Mouse (Mus musculus): ENCODE measurements around the gene Nfya. TPM values are rescaled to one million over a fixed set of nuclear protein-coding genes. Genes with fewer than 3 reads are reported as not detected.

Nfya gene
- total RNA-seq (2018; cell fraction: chromatin; rRNA removed) = 100 to 1,000 TPM; 196 to 451 (median 280) TPM
- 10 to 100 TPM; 65.2 to 91.9 (median 77.2) TPM for total RNA-seq (2018; cell fraction: cytosol; rRNA removed)
- total RNA-seq (2018; cell fraction: nucleus; rRNA removed) = 100 to 1,000 TPM; 143 to 267 (median 187) TPM
- polyA plus RNA-seq (2018) = 75.7 to 108 TPM (median 86.8 TPM) in 3 replicates

GRCm38 (mm10) chr17:48409380-48410298 lies at the start of gene Nfya, which contains the start of gene Oard1:
Gene Nfya, minus strand, starts transcription at chr17:48409906.
Gene Oard1, plus strand, starts transcription at chr17:48410014.
- Histone ChIP-seq H3K79me2 (ENCODE audit: inconsistent target) (peaks cover 53% of the 10 kb centered on the region), H3K36me3 (ENCODE audit: inconsistent target) (peaks cover 12% of the 10 kb centered on the region; the same call in 1 of the 2 replicates), H3K27ac (peak within 1 kb of the TSS; percentile 89), H3K4me3 (ENCODE audit: inconsistent target) (peak within 1 kb of the TSS; percentile 90)
- WGBS (ENCODE audit: missing documents) = under 1% methylated on average over 75 of the region's 84 CpGs

DNA sequence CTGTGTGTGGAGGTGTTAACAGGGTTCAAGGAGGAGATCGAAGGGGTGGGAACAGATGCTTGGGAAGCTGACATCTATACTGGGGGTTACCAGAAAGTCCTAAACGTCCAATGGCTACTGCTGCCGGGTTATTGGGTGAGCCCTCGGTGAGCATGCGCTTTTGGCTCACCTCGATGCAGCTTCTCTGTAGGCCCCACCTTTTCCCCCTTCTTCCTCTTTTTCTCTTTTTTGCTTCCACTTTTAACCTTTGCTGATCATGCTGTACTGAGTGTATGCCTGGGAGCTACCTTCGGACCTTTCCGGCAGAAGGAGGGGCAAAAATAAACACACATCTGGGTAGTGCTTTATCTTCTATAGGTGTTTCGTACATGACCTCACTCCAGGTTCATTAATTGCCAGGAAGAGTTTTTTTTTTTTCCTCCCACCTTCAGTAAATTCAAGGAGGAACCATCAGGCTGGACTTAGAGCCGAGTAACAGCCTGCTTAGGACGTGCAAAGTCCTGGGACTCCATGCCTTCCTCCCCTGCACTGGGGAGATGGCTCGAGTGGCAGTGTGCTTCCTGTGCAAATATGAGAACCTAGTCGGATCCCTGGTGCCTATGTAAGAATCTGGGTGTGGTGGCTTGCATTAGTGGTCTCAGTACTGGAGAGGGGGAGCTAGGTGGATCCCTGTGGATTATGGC lies 48.4 kb upstream of the Nfya start:
- H3K4me3 ChIP-seq (ENCODE audit: inconsistent target) = no peak overlapping the region
- H3K27ac ChIP-seq = no peak overlapping the region
- 15% methylated on average over 13 of the region's 13 CpGs for WGBS (ENCODE audit: missing documents)
- H3K79me2 ChIP-seq (ENCODE audit: inconsistent target) = no peaks in the 10 kb centered on the region
- no peaks in the 10 kb centered on the region for H3K36me3 ChIP-seq (ENCODE audit: inconsistent target)

- H3K4me3 ChIP-seq (ENCODE audit: inconsistent target) = no peak overlapping the region
- H3K79me2 ChIP-seq (ENCODE audit: inconsistent target) = no peaks in the 10 kb centered on the region
- 97% methylated on average over 2 of the region's 2 CpGs for WGBS (ENCODE audit: missing documents)
- H3K27ac ChIP-seq = no peak overlapping the region
- H3K36me3 ChIP-seq (ENCODE audit: inconsistent target) = no peaks in the 10 kb centered on the region
Observed at GRCm38 (mm10) chr17:48455955-48456354, 46.2 kb upstream of the Nfya start.

DNA sequence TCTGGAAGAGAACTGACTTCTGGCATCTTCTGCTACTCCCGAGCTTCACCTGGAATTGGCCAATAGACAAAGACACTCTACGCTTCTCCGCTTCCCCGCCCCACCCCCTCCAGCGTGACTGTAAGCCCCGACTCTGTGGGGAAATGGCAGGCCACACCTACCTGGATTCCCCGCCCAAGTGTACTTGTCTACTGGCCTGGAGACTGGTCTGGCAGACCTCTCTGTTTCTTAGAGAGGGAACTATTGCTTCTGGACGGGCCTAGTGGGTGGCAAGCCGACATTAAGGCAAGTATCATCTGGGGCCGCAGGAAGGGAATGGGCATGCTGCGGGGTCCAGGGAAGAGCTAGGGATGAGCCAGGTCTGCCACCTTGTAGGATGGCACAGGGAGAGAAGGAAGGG lies 45.0 kb upstream of the Nfya start, which contains the start of gene Unc5cl:
Gene Unc5cl (plus strand): TSS at position 214 of the 400 bp plus-strand sequence.
- no peak within 1 kb of the TSS for H3K27ac ChIP-seq
- H3K4me3 ChIP-seq (ENCODE audit: inconsistent target) = no peak within 1 kb of the TSS
- no peaks in the 10 kb centered on the region for H3K36me3 ChIP-seq (ENCODE audit: inconsistent target)
- WGBS (ENCODE audit: missing documents) = 77% methylated on average over 10 of the region's 11 CpGs
- H3K79me2 ChIP-seq (ENCODE audit: inconsistent target) = no peaks in the 10 kb centered on the region

GRCm38 (mm10) chr17:48454190-48454589 lies 44.5 kb upstream of the Nfya start:
- WGBS (ENCODE audit: missing documents) = 93% methylated on average over 7 of the region's 7 CpGs
- Histone ChIP-seq H3K27ac (no peak overlapping the region), H3K79me2 (ENCODE audit: inconsistent target) (no peaks in the 10 kb centered on the region), H3K36me3 (ENCODE audit: inconsistent target) (no peaks in the 10 kb centered on the region), H3K4me3 (ENCODE audit: inconsistent target) (no peak overlapping the region)

- Histone ChIP-seq H3K27ac (no peak overlapping the region), H3K79me2 (ENCODE audit: inconsistent target) (no peaks in the 10 kb centered on the region), H3K36me3 (ENCODE audit: inconsistent target) (no peaks in the 10 kb centered on the region), H3K4me3 (ENCODE audit: inconsistent target) (no peak overlapping the region)
- 90% methylated on average over 7 of the region's 7 CpGs for WGBS (ENCODE audit: missing documents)
Observed at GRCm38 (mm10) chr17:48453489-48453888, 43.8 kb upstream of the Nfya start.

DNA sequence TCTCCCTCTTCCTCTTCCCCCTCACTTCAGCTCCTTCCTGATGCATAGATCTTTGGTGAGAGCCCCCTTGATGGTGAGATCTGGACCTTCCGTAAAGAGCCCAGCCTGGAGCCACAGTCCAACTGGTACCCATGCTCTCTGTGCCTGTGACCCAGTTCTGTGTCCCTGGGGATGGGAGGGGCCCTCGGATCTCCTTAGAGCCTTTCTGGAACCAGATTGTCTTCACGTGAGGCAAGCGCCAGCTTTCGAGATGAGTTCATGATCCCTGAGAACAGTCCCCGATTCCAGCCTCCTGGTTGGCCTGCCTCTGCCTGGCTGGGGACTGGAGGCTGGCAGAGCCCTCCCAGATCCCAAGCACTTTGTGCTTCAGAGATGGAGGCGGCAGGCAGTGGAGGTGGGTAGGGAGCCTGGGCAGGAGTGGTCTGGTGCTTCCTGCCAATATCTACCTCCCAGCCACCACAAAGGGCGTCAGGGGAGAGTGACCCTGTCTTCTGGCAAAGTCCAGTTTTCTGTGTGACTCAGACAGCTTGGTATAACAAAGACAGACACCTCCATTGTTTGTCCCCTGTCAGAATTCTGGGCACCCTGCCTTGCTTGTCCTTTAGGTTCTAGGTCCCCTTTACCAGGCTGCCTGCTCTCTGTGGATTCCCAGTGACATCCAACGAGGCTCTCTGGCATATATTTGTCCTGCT lies 42.2 kb upstream of the Nfya start:
- Histone ChIP-seq H3K36me3 (ENCODE audit: inconsistent target) (no peaks in the 10 kb centered on the region), H3K27ac (no peak overlapping the region), H3K79me2 (ENCODE audit: inconsistent target) (no peaks in the 10 kb centered on the region), H3K4me3 (ENCODE audit: inconsistent target) (no peak overlapping the region)
- 88% methylated on average over 9 of the region's 9 CpGs for WGBS (ENCODE audit: missing documents)

DNA sequence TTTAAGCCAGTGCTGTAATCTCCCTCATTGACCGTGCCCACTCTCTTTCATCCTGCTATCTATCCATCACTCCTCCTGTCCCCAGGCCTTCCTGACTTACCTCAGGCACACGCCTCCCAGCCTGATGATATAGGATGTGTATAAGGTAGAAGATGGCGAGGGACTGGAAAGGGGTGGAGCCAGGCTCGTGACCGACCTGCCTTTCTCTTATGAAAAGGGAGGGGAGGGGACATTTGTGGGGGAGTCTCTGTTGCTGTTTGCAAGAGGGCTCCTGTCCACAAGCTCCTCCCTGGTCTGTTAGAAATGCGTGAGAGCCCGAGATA lies 41.6 kb upstream of the Nfya start, which contains the start of gene Tspo2:
Gene Tspo2 (minus strand): TSS at position 170 of the 323 bp plus-strand sequence.
- WGBS (ENCODE audit: missing documents) = 66% methylated on average over 7 of the region's 7 CpGs
- Histone ChIP-seq H3K79me2 (ENCODE audit: inconsistent target) (no peaks in the 10 kb centered on the region), H3K36me3 (ENCODE audit: inconsistent target) (no peaks in the 10 kb centered on the region), H3K4me3 (ENCODE audit: inconsistent target) (no peak within 1 kb of the TSS), H3K27ac (no peak within 1 kb of the TSS)

DNA sequence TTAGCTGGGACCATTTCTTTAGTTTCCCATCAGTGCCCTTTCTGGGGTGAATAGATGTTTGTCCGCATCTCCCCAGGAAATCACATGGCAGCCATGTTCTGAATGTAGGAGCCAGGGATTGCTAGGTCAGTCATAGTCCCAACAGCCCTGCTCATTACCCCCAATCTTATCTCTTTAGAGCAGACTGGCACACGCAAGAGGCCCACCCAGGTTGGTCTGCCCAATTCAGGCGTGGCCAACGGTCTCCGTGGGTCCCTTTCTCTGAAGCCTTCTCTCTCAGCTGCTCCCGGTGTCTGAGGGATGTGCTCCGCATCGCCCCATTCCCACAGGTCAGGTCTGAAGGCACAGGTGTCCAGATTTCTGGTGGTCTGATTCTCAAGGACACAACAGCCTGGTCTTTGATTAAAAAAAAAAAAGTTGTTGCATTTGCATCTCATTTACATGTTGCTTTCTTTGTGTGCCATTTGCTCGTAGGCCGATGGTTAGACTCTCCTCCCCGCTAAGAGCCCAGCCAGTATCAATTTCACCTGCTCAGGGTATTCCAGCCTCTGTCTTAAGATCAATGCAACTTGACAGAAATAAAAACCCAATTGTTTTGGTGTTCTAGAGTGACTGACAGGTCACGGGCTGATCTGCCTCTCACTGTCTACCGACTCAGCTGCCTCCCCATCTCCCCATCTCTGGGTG lies 41.1 kb upstream of the Nfya start:
- Histone ChIP-seq H3K4me3 (ENCODE audit: inconsistent target) (no peak overlapping the region), H3K79me2 (ENCODE audit: inconsistent target) (no peaks in the 10 kb centered on the region), H3K36me3 (ENCODE audit: inconsistent target) (no peaks in the 10 kb centered on the region), H3K27ac (no peak overlapping the region)
- WGBS (ENCODE audit: missing documents) = 88% methylated on average over 13 of the region's 13 CpGs

GRCm38 (mm10) chr17:48447675-48448074 lies 38.0 kb upstream of the Nfya start:
- no peak overlapping the region for H3K4me3 ChIP-seq (ENCODE audit: inconsistent target)
- no peak overlapping the region for H3K27ac ChIP-seq
- no peaks in the 10 kb centered on the region for H3K36me3 ChIP-seq (ENCODE audit: inconsistent target)
- WGBS (ENCODE audit: missing documents) = 57% methylated on average over 8 of the region's 8 CpGs
- H3K79me2 ChIP-seq (ENCODE audit: inconsistent target) = no peaks in the 10 kb centered on the region

GRCm38 (mm10) chr17:48443542-48444145 lies 33.9 kb upstream of the Nfya start:
- Histone ChIP-seq H3K36me3 (ENCODE audit: inconsistent target) (no peaks in the 10 kb centered on the region), H3K79me2 (ENCODE audit: inconsistent target) (no peaks in the 10 kb centered on the region), H3K4me3 (ENCODE audit: inconsistent target) (no peak overlapping the region), H3K27ac (no peak overlapping the region)
- WGBS (ENCODE audit: missing documents) = 93% methylated on average over 16 of the region's 16 CpGs

GRCm38 (mm10) chr17:48442745-48443457 lies 33.2 kb upstream of the Nfya start:
- 78% methylated on average over 7 of the region's 7 CpGs for WGBS (ENCODE audit: missing documents)
- H3K27ac ChIP-seq = no peak overlapping the region
- no peaks in the 10 kb centered on the region for H3K79me2 ChIP-seq (ENCODE audit: inconsistent target)
- no peak overlapping the region for H3K4me3 ChIP-seq (ENCODE audit: inconsistent target)
- no peaks in the 10 kb centered on the region for H3K36me3 ChIP-seq (ENCODE audit: inconsistent target)

DNA sequence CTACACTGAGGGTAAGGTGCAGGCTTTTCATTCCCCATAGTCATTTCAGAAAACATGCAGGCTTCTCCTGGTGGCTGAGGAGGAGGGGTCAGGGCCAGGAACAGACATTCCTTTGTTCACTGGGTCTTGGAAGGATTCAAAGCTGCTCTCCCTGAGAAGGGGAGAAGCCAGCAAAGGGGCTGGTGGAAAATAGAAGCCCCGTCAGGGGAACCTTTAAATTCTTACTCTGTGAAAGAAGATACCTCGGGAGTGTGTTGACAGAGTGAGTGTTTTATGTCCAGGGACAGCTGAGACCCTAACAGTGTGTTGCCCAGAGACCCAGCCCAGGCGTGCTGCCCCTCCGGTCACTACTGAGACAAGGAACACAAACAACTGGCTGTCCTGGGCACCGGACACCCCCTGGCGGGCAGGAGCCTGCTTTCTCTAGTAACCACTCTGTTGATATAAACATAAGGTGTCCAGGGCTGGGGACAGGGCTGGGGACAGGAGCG lies 27.8 kb upstream of the Nfya start:
- Histone ChIP-seq H3K4me3 (ENCODE audit: inconsistent target) (no peak overlapping the region), H3K27ac (no peak overlapping the region), H3K79me2 (ENCODE audit: inconsistent target) (no peaks in the 10 kb centered on the region), H3K36me3 (ENCODE audit: inconsistent target) (no peaks in the 10 kb centered on the region)
- 90% methylated on average over 7 of the region's 7 CpGs for WGBS (ENCODE audit: missing documents)
